Mouse (Mus musculus) liver, embryonic 13.5 days (tissue): ENCODE results near the gene Aldh1a7. TPM values are rescaled to one million over a fixed set of nuclear protein-coding genes. Genes with fewer than 3 reads are reported as not detected.
"Not testable (repeated sequence)": the region's sequence is repeated elsewhere in the genome, so short reads cannot be mapped to it uniquely, and the experiment has no call there.

Experiments
- ATAC-seq: fragments of 200-750 bp; cut with Nextera tagmentation; 2 replicates; pipeline ENCODE4 v1.8.0; 2017; ENCODE audit warnings: low read depth, mild to moderate bottlenecking, moderate number of reproducible peaks, moderate library complexity
- DNase-seq: peaks from one replicate; pipeline ENCODE4 v3.0.0; 2022
- H3K27ac ChIP-seq: fragments of 300-500 bp; sonication (generic); 2 replicates; pipeline ENCODE4 v1.5.1; 2015; ENCODE audit warnings: moderate library complexity, mild to moderate bottlenecking, inconsistent platforms
- H3K27me3 ChIP-seq: fragments of 300-500 bp; sonication (generic); 2 replicates; pipeline ENCODE4 v1.6.1; 2015; ENCODE audit warnings: mild to moderate bottlenecking, inconsistent platforms
- H3K36me3 ChIP-seq: fragments of 300-500 bp; sonication (generic); 2 replicates; pipeline ENCODE4 v1.6.1; 2015; ENCODE audit warnings: mild to moderate bottlenecking, inconsistent platforms
- H3K4me1 ChIP-seq: fragments of 300-500 bp; sonication (generic); replicated peaks from 2 replicates; pipeline ENCODE4 v1.6.1; 2015; ENCODE audit warnings: inconsistent platforms
- H3K4me2 ChIP-seq: fragments of 300-500 bp; sonication (generic); 2 replicates; pipeline ENCODE4 v1.6.1; 2015; ENCODE audit warnings: inconsistent platforms, mild to moderate bottlenecking, moderate library complexity
- H3K4me3 ChIP-seq: fragments of 300-500 bp; sonication (generic); replicated peaks from 2 replicates; pipeline ENCODE4 v1.5.1; 2015; ENCODE audit warnings: mild to moderate bottlenecking, inconsistent platforms
- H3K9ac ChIP-seq: fragments of 300-500 bp; sonication (generic); 2 replicates; pipeline ENCODE4 v1.6.1; 2015; ENCODE audit warnings: mild to moderate bottlenecking, inconsistent platforms
- H3K9me3 ChIP-seq: fragments of 300-500 bp; sonication (generic); replicated peaks from 2 replicates; pipeline ENCODE4 v1.6.1; 2016; ENCODE audit warnings: inconsistent platforms
- WGBS: fragments of 180-500 bp; shearing (Covaris S2); methylation state at CpG from one replicate; pipeline ENCODE4 v1.1.7; 2015; ENCODE audit not compliant: insufficient replicate concordance; 5-methylcytosine and 5-hydroxymethylcytosine counted together
- polyA plus RNA-seq: library from polyadenylated mRNA; unstranded; fragments of >200 nt; fragmentation: Nextera tagmentation; extraction: Ambion mirVana; gene quantifications from 2 replicates; pipeline ENCODE4 v1.2.1, GENCODE M21; 2015

Gene Aldh1a7
- polyA plus RNA-seq, 1 experiment from 2014 or later = 0.59 TPM

- ATAC-seq (no peak), DNase-seq (no peak)
- H3K27ac ChIP-seq = no peak overlapping the region
- WGBS = 70% methylated on average over 4 of the region's 4 CpGs
- no peaks in the 10 kb centered on the region for H3K36me3 ChIP-seq
- no peaks in the 10 kb centered on the region for H3K4me1 ChIP-seq
- no peak overlapping the region for H3K4me3 ChIP-seq
- no peaks in the 10 kb centered on the region for H3K27me3 ChIP-seq
- H3K9me3 ChIP-seq = no peaks in the 10 kb centered on the region
- H3K4me2 ChIP-seq = no peak overlapping the region
- H3K9ac ChIP-seq = no peak overlapping the region
Measured at GRCm38 (mm10) chr19:20714543-20714942, 12.8 kb downstream of the Aldh1a7 start.

GRCm38 (mm10) chr19:20707159-20707558 is 20.2 kb downstream of the Aldh1a7 start:
- Histone ChIP-seq H3K4me1 (no peaks in the 10 kb centered on the region), H3K36me3 (no peaks in the 10 kb centered on the region), H3K27ac (no peak overlapping the region), H3K4me2 (no peak overlapping the region), H3K4me3 (no peak overlapping the region), H3K27me3 (no peaks in the 10 kb centered on the region), H3K9me3 (no peaks in the 10 kb centered on the region), H3K9ac (no peak overlapping the region)
- DNase-seq (no peak), ATAC-seq (no peak)

DNA sequence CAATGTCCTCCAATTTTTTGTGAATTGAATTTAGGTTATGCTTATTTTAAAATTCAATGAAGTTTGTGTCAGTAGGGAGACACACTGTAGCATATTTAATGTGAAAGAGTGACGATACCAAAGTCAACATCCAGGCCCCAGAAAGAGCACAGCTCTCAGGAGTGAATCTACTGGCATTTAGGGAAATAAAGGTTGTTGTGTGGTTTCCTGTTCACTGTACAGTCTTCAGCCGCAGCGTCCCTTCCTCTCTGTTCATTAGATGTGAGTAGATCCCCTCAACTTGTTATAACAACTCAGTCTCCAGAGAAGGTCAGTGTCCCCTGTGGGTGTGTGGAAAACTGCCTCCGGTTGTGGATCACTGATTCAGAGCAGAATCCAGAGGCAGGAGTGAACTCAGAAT is 20.6 kb downstream of the Aldh1a7 start:
- no peaks in the 10 kb centered on the region for H3K4me1 ChIP-seq
- ATAC-seq = no peak
- WGBS = 27% methylated on average over 4 of the region's 4 CpGs
- H3K27me3 ChIP-seq = no peaks in the 10 kb centered on the region
- DNase-seq = no peak
- H3K36me3 ChIP-seq = no peaks in the 10 kb centered on the region
- no peaks in the 10 kb centered on the region for H3K9me3 ChIP-seq
- no peak overlapping the region for H3K4me3 ChIP-seq
- no peak overlapping the region for H3K4me2 ChIP-seq
- no peak overlapping the region for H3K27ac ChIP-seq
- H3K9ac ChIP-seq = no peak overlapping the region

- WGBS = 61% methylated on average over 3 of the region's 3 CpGs
- no peak for DNase-seq
Measured at GRCm38 (mm10) chr19:20702074-20702473, 25.3 kb downstream of the Aldh1a7 start.

DNA sequence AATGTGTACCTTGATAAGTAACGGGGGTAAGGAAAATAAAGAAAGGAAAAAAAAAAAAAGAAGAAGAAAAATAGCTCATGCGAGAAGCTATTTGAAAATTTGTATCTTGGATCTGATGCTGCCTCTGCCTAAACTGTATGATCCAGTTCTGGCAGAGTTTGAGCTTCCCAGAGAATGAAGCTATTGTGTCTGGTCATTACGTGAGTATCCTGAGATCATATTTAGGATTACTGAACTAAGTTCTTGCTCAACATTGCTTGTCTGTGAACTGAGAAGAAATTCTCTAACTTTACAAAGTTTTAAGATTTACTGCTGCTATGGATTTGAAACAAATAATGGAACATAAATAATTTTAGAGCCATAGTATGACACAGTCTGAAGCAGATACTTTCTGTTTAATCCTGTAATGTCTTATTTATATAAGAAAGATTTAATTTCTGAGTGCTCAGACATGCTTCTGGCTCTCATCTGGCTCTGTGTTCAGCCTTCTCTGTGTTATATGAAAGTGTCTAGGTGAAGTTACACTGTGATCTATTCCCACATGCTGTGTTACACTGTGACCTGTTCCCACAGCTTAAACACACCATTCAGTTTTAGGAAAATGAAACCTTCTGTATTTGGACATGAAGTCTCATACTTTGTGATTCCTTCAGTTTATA is 49.5 kb downstream of the Aldh1a7 start:
- 64% methylated on average over 3 of the region's 3 CpGs for WGBS
- no peak for ATAC-seq
- Histone ChIP-seq H3K4me1 (no peaks in the 10 kb centered on the region), H3K36me3 (no peaks in the 10 kb centered on the region), H3K27me3 (no peaks in the 10 kb centered on the region), H3K9me3 (no peaks in the 10 kb centered on the region), H3K27ac (no peak overlapping the region), H3K4me2 (no peak overlapping the region), H3K4me3 (no peak overlapping the region), H3K9ac (no peak overlapping the region)
- DNase-seq = no peak

More at GRCm38 (mm10) chr19:20702074-20702473, 25.3 kb downstream of the Aldh1a7 start:
- Histone ChIP-seq H3K9ac (no peak overlapping the region), H3K4me2 (no peak overlapping the region), H3K9me3 (no peaks in the 10 kb centered on the region), H3K27ac (no peak overlapping the region), H3K4me1 (no peaks in the 10 kb centered on the region), H3K36me3 (no peaks in the 10 kb centered on the region), H3K4me3 (no peak overlapping the region), H3K27me3 (no peaks in the 10 kb centered on the region)
- no peak for ATAC-seq

DNA sequence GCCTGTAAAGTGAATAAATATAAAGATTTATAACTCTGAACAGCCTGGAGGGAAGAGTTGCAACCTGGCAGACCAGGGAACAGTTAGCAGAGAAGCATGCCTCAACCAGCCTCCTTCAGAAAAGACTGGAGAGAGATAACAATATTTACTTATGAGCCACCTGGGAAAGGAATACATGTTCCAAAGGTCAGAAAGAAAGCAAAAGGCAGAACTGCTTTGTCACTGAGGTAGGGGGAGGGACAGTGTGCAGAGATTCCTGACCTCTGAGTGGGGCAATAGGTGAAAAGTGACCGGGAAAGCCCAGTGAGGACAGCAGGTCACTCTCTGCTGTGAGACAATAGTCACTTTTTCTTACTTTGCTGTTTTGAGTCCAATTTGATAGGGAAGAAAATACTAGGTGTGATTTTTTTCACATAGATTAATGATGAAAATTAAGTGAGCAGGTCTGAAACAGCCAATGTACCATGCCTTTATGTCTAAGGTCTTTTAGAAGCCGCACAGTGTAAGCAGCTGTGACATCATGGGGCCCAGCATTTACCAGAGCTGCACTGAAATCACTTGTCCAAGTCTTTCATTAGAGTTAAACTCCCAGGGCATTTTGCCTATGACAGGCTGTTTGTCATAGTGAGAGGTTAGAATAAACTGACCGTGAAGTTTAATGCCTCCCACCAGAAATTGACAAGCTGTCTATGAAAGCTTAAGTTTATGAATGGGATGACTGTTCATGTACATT is 73.1 kb downstream of the Aldh1a7 start:
- H3K9me3 ChIP-seq = no peaks in the 10 kb centered on the region
- no peaks in the 10 kb centered on the region for H3K36me3 ChIP-seq
- H3K27me3 ChIP-seq = no peaks in the 10 kb centered on the region
- H3K4me2 ChIP-seq = no peak overlapping the region
- no peaks in the 10 kb centered on the region for H3K4me1 ChIP-seq
- ATAC-seq (peak; percentile 83), DNase-seq (no peak)
- 67% methylated on average over 3 of the region's 3 CpGs for WGBS
- no peak overlapping the region; the same call in 1 of the 2 replicates for H3K27ac ChIP-seq
- H3K9ac ChIP-seq = no peak overlapping the region
- H3K4me3 ChIP-seq = no peak overlapping the region

DNA sequence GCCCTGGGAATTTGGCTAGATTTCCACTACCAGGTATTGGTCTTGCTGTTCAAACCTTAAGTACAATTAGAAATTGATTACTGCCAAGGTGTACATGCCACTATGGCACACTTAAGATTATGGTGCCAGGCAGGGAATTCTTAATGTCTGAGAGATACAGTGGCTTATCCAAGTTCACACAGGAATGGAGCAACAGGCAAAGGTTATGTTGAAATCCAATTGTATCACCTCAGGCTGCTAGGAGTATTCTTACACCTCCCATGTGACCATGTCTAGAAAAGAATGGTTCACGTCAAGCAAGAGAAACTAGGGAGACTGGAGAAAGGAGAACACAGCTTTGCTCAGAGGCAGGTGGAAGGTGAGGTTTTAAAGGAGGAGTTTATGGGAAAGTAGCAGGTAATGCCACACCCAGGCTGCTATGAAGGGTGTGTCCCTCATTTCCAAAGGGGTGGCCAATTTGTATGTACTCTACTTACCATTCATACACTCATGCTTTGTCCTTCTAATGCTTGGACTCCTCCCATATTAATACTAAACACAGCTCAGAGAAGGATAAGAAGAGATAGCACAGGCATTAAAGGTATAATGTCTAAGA is 74.2 kb downstream of the Aldh1a7 start:
- no peaks in the 10 kb centered on the region for H3K9me3 ChIP-seq
- DNase-seq = no peak
- no peak overlapping the region for H3K27ac ChIP-seq
- WGBS = 48% methylated on average over 1 of the region's 1 CpGs
- no peaks in the 10 kb centered on the region for H3K4me1 ChIP-seq
- H3K4me2 ChIP-seq = no peak overlapping the region
- H3K27me3 ChIP-seq = no peaks in the 10 kb centered on the region
- ATAC-seq = no peak
- H3K36me3 ChIP-seq = no peaks in the 10 kb centered on the region
- no peak overlapping the region for H3K9ac ChIP-seq
- no peak overlapping the region for H3K4me3 ChIP-seq

- DNase-seq (no peak), ATAC-seq (no peak)
- H3K4me1 ChIP-seq = no peaks in the 10 kb centered on the region
- no peaks in the 10 kb centered on the region for H3K9me3 ChIP-seq
- 36% methylated on average over 2 of the region's 2 CpGs for WGBS
- no peaks in the 10 kb centered on the region for H3K27me3 ChIP-seq
- H3K4me3 ChIP-seq = no peak overlapping the region
- H3K4me2 ChIP-seq = no peak overlapping the region
- H3K27ac ChIP-seq = no peak overlapping the region
- H3K9ac ChIP-seq = no peak overlapping the region
- H3K36me3 ChIP-seq = no peaks in the 10 kb centered on the region
Measured at GRCm38 (mm10) chr19:20650008-20650407, 77.4 kb downstream of the Aldh1a7 start.

GRCm38 (mm10) chr19:20647496-20647895 is 79.9 kb downstream of the Aldh1a7 start:
- not testable (repeated sequence) for DNase-seq, H3K4me3 ChIP-seq, H3K36me3 ChIP-seq, H3K27ac ChIP-seq, H3K9me3 ChIP-seq, H3K9ac ChIP-seq, H3K27me3 ChIP-seq, H3K4me1 ChIP-seq, ATAC-seq, H3K4me2 ChIP-seq

- DNase-seq (no peak), ATAC-seq (no peak)
- no peaks in the 10 kb centered on the region for H3K27me3 ChIP-seq
- no peak overlapping the region for H3K9ac ChIP-seq
- H3K36me3 ChIP-seq = no peaks in the 10 kb centered on the region
- H3K9me3 ChIP-seq = no peaks in the 10 kb centered on the region
- no peak overlapping the region for H3K27ac ChIP-seq
- H3K4me3 ChIP-seq = no peak overlapping the region
- H3K4me1 ChIP-seq = no peaks in the 10 kb centered on the region
- H3K4me2 ChIP-seq = no peak overlapping the region
- 56% methylated on average over 3 of the region's 3 CpGs for WGBS
Measured at GRCm38 (mm10) chr19:20644346-20644745, 83.0 kb downstream of the Aldh1a7 start.
